Mouse (Mus musculus): ENCODE results near the gene Cd164. TPM values are rescaled to one million over a fixed set of nuclear protein-coding genes. Genes with fewer than 3 reads are reported as not detected.

Cd164 gene
- total and polyA plus RNA-seq, 2 experiments from 2014 or later: 31.3 to 61.9 TPM

DNA sequence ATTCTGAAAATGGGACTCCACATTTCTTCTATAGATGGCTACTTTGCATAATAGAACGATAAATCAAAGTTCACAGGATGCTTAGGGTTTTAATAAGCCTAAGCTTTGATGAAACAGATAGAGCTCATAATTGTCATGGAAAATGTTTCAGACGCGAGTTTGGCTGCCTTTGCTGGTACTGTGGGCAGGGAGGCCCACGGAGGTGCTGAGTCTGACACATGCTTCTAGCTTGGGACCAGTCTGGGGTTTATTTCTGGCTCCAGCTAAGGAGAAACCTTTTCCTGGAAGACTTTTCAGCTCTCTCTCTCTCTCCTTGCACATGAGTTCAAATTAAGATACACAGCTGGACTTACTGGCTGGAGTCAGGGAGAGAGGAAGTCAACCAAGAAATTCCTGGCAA lies 53.1 kb downstream of the Cd164 start:
- no peak overlapping the region for H3K27ac ChIP-seq
- no peak for TF ChIP-seq CTCF (IDR thresholded peaks at IDR 0.05; ENCODE audit: low read depth)
- no peaks in the 10 kb centered on the region for H3K4me1 ChIP-seq (ENCODE audit: insufficient read depth, low read length)
- no peaks in the 10 kb centered on the region for H3K9me3 ChIP-seq (ENCODE audit: low read length)
- H3K36me3 ChIP-seq (ENCODE audit: insufficient read depth, low read length): no peaks in the 10 kb centered on the region
- H3K27me3 ChIP-seq (ENCODE audit: insufficient read depth, low read length): no peaks in the 10 kb centered on the region
- 79% methylated on average over 4 of the region's 4 CpGs for WGBS
- no peak overlapping the region for H3K4me2 ChIP-seq (ENCODE audit: low read depth, low read length)
- no peak overlapping the region for H3K4me3 ChIP-seq (ENCODE audit: low read length)
- ATAC-seq: no peak
- no peak overlapping the region for H3K9ac ChIP-seq (replicated peaks; ENCODE audit: low read length)
- DNase-seq (ENCODE audit: low spot score): no peak

- no peak for DNase-seq (ENCODE audit: low spot score)
These were observed 54.0 kb downstream of the Cd164 start for GRCm38 (mm10) chr10:41573190-41573589.

DNA sequence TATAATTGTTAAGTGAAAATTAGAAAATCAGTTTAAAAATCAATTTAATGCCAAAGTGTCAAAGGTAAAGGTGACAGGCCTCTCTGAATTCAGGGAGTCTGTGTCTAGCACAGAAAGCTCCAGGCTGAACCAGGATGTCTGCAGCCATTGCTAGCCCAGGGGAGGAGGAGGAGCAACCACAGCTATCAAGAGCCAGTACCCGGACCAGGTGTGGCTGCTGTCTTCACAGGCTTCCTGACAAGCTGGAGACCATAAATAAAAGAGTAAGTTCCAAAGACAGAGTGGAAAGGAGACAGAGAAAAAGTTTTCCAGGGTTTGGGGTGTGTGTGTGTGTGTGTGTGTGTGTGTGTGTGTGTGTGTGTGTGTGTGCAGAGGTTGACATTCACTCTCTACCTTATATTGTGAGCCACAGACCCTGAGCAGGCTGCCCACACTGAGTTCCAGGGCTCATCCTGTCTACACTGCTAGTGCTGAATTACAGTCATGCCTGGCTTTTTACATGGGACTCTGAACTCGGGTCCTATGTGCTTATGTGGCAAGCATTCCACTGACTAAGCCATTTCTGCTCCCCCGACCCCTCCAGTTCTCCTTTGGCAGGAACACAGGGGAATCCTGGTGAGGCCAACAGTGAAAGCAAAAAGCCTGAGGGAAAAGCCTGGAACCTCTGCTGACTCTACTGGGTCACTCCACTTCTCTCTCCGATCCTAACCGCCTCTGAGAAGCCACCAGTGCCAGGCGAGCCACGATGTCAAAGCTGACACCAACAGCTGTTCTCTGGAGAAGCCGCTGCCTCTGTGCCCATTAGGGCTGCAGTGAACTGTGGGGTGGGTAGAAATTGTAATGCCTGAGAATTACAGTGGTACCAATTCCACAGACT lies 56.5 kb downstream of the Cd164 start:
- no peak overlapping the region for H3K27ac ChIP-seq
- TF ChIP-seq CTCF (IDR thresholded peaks at IDR 0.05; ENCODE audit: low read depth): no peak
- no peaks in the 10 kb centered on the region for H3K9me3 ChIP-seq (ENCODE audit: low read length)
- DNase-seq (ENCODE audit: low spot score) (no peak), ATAC-seq (no peak)
- no peak overlapping the region for H3K4me2 ChIP-seq (ENCODE audit: low read depth, low read length)
- no peaks in the 10 kb centered on the region for H3K36me3 ChIP-seq (ENCODE audit: insufficient read depth, low read length)
- whole genome bisulfite sequencing: 67% methylated on average over 8 of the region's 8 CpGs
- no peak overlapping the region for H3K4me3 ChIP-seq (ENCODE audit: low read length)
- H3K4me1 ChIP-seq (ENCODE audit: insufficient read depth, low read length): no peaks in the 10 kb centered on the region
- H3K27me3 ChIP-seq (ENCODE audit: insufficient read depth, low read length): no peaks in the 10 kb centered on the region
- no peak overlapping the region for H3K9ac ChIP-seq (replicated peaks; ENCODE audit: low read length)

More at GRCm38 (mm10) chr10:41573190-41573589, 54.0 kb downstream of the Cd164 start:
- Histone ChIP-seq H3K36me3 (ENCODE audit: insufficient read depth, low read length) (no peaks in the 10 kb centered on the region), H3K4me2 (ENCODE audit: low read depth, low read length) (no peak overlapping the region), H3K27ac (no peak overlapping the region), H3K27me3 (ENCODE audit: insufficient read depth, low read length) (no peaks in the 10 kb centered on the region), H3K4me1 (ENCODE audit: insufficient read depth, low read length) (no peaks in the 10 kb centered on the region), H3K9ac (replicated peaks; ENCODE audit: low read length) (no peak overlapping the region), H3K9me3 (ENCODE audit: low read length) (no peaks in the 10 kb centered on the region), H3K4me3 (ENCODE audit: low read length) (no peak overlapping the region)
- 40% methylated on average over 6 of the region's 6 CpGs for whole genome bisulfite sequencing
- no peak for TF ChIP-seq CTCF (IDR thresholded peaks at IDR 0.05; ENCODE audit: low read depth)
- no peak for ATAC-seq

GRCm38 (mm10) chr10:41576328-41576833 lies 57.2 kb downstream of the Cd164 start:
- DNase-seq (ENCODE audit: low spot score) (no peak), ATAC-seq (no peak)
- no peaks in the 10 kb centered on the region for H3K4me1 ChIP-seq (ENCODE audit: insufficient read depth, low read length)
- no peak overlapping the region for H3K27ac ChIP-seq
- H3K4me2 ChIP-seq (ENCODE audit: low read depth, low read length): no peak overlapping the region
- 91% methylated on average over 7 of the region's 7 CpGs for WGBS
- H3K27me3 ChIP-seq (ENCODE audit: insufficient read depth, low read length): no peaks in the 10 kb centered on the region
- no peaks in the 10 kb centered on the region for H3K36me3 ChIP-seq (ENCODE audit: insufficient read depth, low read length)
- H3K9me3 ChIP-seq (ENCODE audit: low read length): no peaks in the 10 kb centered on the region
- TF ChIP-seq CTCF (IDR thresholded peaks at IDR 0.05; ENCODE audit: low read depth): no peak
- H3K4me3 ChIP-seq (ENCODE audit: low read length): no peak overlapping the region
- H3K9ac ChIP-seq (replicated peaks; ENCODE audit: low read length): no peak overlapping the region

- Histone ChIP-seq H3K9me3 (ENCODE audit: low read length) (no peaks in the 10 kb centered on the region), H3K4me2 (ENCODE audit: low read depth, low read length) (no peak overlapping the region), H3K9ac (replicated peaks; ENCODE audit: low read length) (no peak overlapping the region), H3K4me1 (ENCODE audit: insufficient read depth, low read length) (no peaks in the 10 kb centered on the region), H3K27ac (no peak overlapping the region), H3K36me3 (ENCODE audit: insufficient read depth, low read length) (no peaks in the 10 kb centered on the region), H3K4me3 (ENCODE audit: low read length) (no peak overlapping the region), H3K27me3 (ENCODE audit: insufficient read depth, low read length) (no peaks in the 10 kb centered on the region)
- WGBS: 64% methylated on average over 1 of the region's 1 CpGs
- no peak for ATAC-seq
- TF ChIP-seq CTCF (IDR thresholded peaks at IDR 0.05; ENCODE audit: low read depth): no peak
- DNase-seq (ENCODE audit: low spot score): no peak
These were observed 59.3 kb downstream of the Cd164 start for GRCm38 (mm10) chr10:41578541-41578940.

DNA sequence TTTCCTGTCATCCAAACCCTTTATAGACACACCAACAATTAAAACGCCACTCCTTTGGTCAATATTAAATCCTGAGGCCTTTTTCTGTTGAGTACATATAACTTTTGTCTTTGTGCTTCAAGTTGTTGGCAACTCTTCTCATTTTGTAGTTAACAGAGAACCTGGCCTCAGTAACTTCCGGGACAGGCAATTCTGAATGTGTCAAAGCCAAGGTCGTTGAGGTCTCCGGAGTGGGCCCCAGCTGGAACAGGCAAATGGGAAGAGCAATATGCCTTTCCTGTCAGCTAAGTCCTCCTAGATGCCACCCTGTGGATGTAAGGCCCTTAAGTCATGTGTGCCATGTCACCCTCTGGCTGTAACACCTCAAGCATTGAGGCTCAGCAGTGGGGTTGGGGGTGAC lies 61.2 kb downstream of the Cd164 start:
- TF ChIP-seq CTCF (IDR thresholded peaks at IDR 0.05; ENCODE audit: low read depth): no peak
- Histone ChIP-seq H3K9me3 (ENCODE audit: low read length) (no peaks in the 10 kb centered on the region), H3K9ac (replicated peaks; ENCODE audit: low read length) (no peak overlapping the region), H3K36me3 (ENCODE audit: insufficient read depth, low read length) (no peaks in the 10 kb centered on the region), H3K27me3 (ENCODE audit: insufficient read depth, low read length) (no peaks in the 10 kb centered on the region), H3K4me3 (ENCODE audit: low read length) (no peak overlapping the region), H3K4me1 (ENCODE audit: insufficient read depth, low read length) (no peaks in the 10 kb centered on the region), H3K27ac (no peak overlapping the region), H3K4me2 (ENCODE audit: low read depth, low read length) (no peak overlapping the region)
- WGBS: 83% methylated on average over 4 of the region's 4 CpGs
- no peak for ATAC-seq
- no peak for DNase-seq (ENCODE audit: low spot score)

Other genes starting within 250 kb of the Cd164 start
- 29.7 and 30.4 TPM in 2 replicates for gene Fig4, start 216.2 kb upstream of the Cd164 start, total RNA-seq (2014; rRNA removed)
- gene Fig4, start 216.2 kb upstream of the Cd164 start, polyA plus RNA-seq (2015; fragmentation: Nextera tagmentation; extraction: Ambion mirVana): 29.9 and 32.6 TPM in 2 replicates
- 0.18 and 0.21 TPM in 2 replicates for gene Ak9, start 215.4 kb upstream of the Cd164 start, total RNA-seq (2014; rRNA removed)
- 0.25 and 0.39 TPM in 2 replicates for gene Ak9, start 215.4 kb upstream of the Cd164 start, polyA plus RNA-seq (2015; fragmentation: Nextera tagmentation; extraction: Ambion mirVana)
- 19.8 and 21.0 TPM in 2 replicates for gene Zbtb24, start 69.0 kb upstream of the Cd164 start, total RNA-seq (2014; rRNA removed)
- gene Zbtb24, start 69.0 kb upstream of the Cd164 start, polyA plus RNA-seq (2015; fragmentation: Nextera tagmentation; extraction: Ambion mirVana): 14.3 and 16.6 TPM in 2 replicates
- 27.9 and 53.5 TPM in 2 replicates for gene Mical1, start 43.1 kb upstream of the Cd164 start, total RNA-seq (2014; rRNA removed)
- 22.2 and 23.6 TPM in 2 replicates for gene Mical1, start 43.1 kb upstream of the Cd164 start, polyA plus RNA-seq (2015; fragmentation: Nextera tagmentation; extraction: Ambion mirVana)
- 48.0 and 74.5 TPM in 2 replicates for gene Smpd2, start 29.0 kb upstream of the Cd164 start, total RNA-seq (2014; rRNA removed)
- 50.5 and 52.3 TPM in 2 replicates for gene Smpd2, start 29.0 kb upstream of the Cd164 start, polyA plus RNA-seq (2015; fragmentation: Nextera tagmentation; extraction: Ambion mirVana)
- gene Ppil6, start 29.0 kb upstream of the Cd164 start, total RNA-seq (2014; rRNA removed): 1.8 and 3.7 TPM in 2 replicates
- gene Ppil6, start 29.0 kb upstream of the Cd164 start, polyA plus RNA-seq (2015; fragmentation: Nextera tagmentation; extraction: Ambion mirVana): 6.5 and 7.7 TPM in 2 replicates
- gene Ccdc162, start 197.2 kb downstream of the Cd164 start, total RNA-seq (2014; rRNA removed): 1.9 and 3.3 TPM in 2 replicates
- 1.9 and 2.1 TPM in 2 replicates for gene Ccdc162, start 197.2 kb downstream of the Cd164 start, polyA plus RNA-seq (2015; fragmentation: Nextera tagmentation; extraction: Ambion mirVana)